Mouse (Mus musculus) left cerebral cortex, adult 2 months (tissue): Measurements from ENCODE around the gene Tmem159. TPM values are rescaled to one million over a fixed set of nuclear protein-coding genes. Genes with fewer than 3 reads are reported as not detected.

Source experiments
- DNase-seq, 2 experiments: peaks; one replicate each; pipeline ENCODE4 v3.0.0; 2021 to 2022; ENCODE audit warnings: low spot score in 2 of 2, mixed read lengths in 1 of 2; ENCODE audit errors: extremely low spot score in 1 of 2
- H3K27ac ChIP-seq: fragments of 200-600 bp; 2 replicates; pipeline ENCODE4 v1.8.1; 2022
- H3K4me3 ChIP-seq: fragments of 200-600 bp; 2 replicates; pipeline ENCODE4 v1.8.1; 2022
- CTCF ChIP-seq: fragments of 200-600 bp; IDR thresholded peaks from 2 replicates; pipeline ENCODE4 v1.8.1; 2022; ENCODE audit warnings: antibody characterized with exemption, mild to moderate bottlenecking, moderate library complexity
- intact Hi-C: fragments of 180-260 bp; cut with DNase I; formaldehyde crosslinking; loops from one replicate; pipeline ENCODE4 v1.15.1; 2025
- total RNA-seq, 2 experiments: library from RNA; stranded (reverse); gene quantifications; 2 replicates each; pipeline ENCODE4 v1.2.3; 2021

Gene Tmem159
- total RNA-seq, 2 experiments from 2014 or later: 11.2 to 13.4 TPM

- no peak for TF ChIP-seq CTCF
- intact Hi-C loops: loop anchor here (5.0 kb wide), 1 partner anchor 206 kb away; the partner anchor contains the start of genes Dcun1d3 and Lyrm1
- DNase-seq: peak in 1 of 2 experiments; percentile 18
- Histone ChIP-seq H3K27ac (peak overlapping the region; percentile 21; the same call in 1 of the 2 replicates), H3K4me3 (peak overlapping the region; percentile 59)
These were observed 940 bp downstream of the Tmem159 start for GRCm38 (mm10) chr7:120103019-120103567.

GRCm38 (mm10) chr7:120104975-120105374 is 2.8 kb downstream of the Tmem159 start:
- DNase-seq: no peak
- peak; percentile 47 for TF ChIP-seq CTCF
- H3K4me3 ChIP-seq: no peak overlapping the region
- intact Hi-C loops: loop anchor here (2.0 to 5.0 kb wide), 3 partner anchors 208 to 256 kb away; partner anchors contain the start of genes Abca15, Dcun1d3 and Lyrm1
- H3K27ac ChIP-seq: no peak overlapping the region

- H3K4me3 ChIP-seq: no peak overlapping the region
- DNase-seq: no peak
- H3K27ac ChIP-seq: no peak overlapping the region
- intact Hi-C loops: loop anchor here (5.0 kb wide), 1 partner anchor 221 kb away; the partner anchor contains the start of gene Abca15
- no peak for TF ChIP-seq CTCF
These were observed 4.2 kb downstream of the Tmem159 start for GRCm38 (mm10) chr7:120106356-120106755.

GRCm38 (mm10) chr7:120109676-120110075 is 7.5 kb downstream of the Tmem159 start:
- DNase-seq: no peak
- Histone ChIP-seq H3K4me3 (no peak overlapping the region), H3K27ac (no peak overlapping the region)
- intact Hi-C loops: loop anchor here (5.0 kb wide), 1 partner anchor 218 kb away; the partner anchor contains the start of gene Abca15
- no peak for TF ChIP-seq CTCF

- no peak for TF ChIP-seq CTCF
- no peak overlapping the region for H3K27ac ChIP-seq
- intact Hi-C loops: no loop called here
These were observed 14.8 kb downstream of the Tmem159 start for GRCm38 (mm10) chr7:120116976-120117375.

GRCm38 (mm10) chr7:120117529-120117928 is 15.4 kb downstream of the Tmem159 start:
- H3K4me3 ChIP-seq: no peak overlapping the region
- no peak for TF ChIP-seq CTCF
- no peak overlapping the region for H3K27ac ChIP-seq
- intact Hi-C loops: no loop called here
- DNase-seq: no peak

More at GRCm38 (mm10) chr7:120116976-120117375, 14.8 kb downstream of the Tmem159 start:
- no peak overlapping the region for H3K4me3 ChIP-seq
- no peak for DNase-seq

- DNase-seq: no peak
- Histone ChIP-seq H3K4me3 (no peak overlapping the region), H3K27ac (no peak overlapping the region)
- TF ChIP-seq CTCF: no peak
- intact Hi-C loops: loop anchor here (1.0 kb wide), 2 partner anchors 80 to 204 kb away; partner anchors contain the start of gene Abca14
These were observed 21.6 kb downstream of the Tmem159 start for GRCm38 (mm10) chr7:120123776-120124175.

- peak; percentile 70 for TF ChIP-seq CTCF
- intact Hi-C loops: loop anchor here (1.0 kb wide), 2 partner anchors 78 to 202 kb away; partner anchors contain the start of gene Abca14
- no peak overlapping the region for H3K27ac ChIP-seq
These were observed 22.7 kb downstream of the Tmem159 start for GRCm38 (mm10) chr7:120124844-120125243.

GRCm38 (mm10) chr7:120126976-120127685 is 25.0 kb downstream of the Tmem159 start:
- no peak for TF ChIP-seq CTCF
- H3K27ac ChIP-seq: no peak overlapping the region
- no peak for DNase-seq
- H3K4me3 ChIP-seq: no peak overlapping the region
- intact Hi-C loops: no loop called here

More at GRCm38 (mm10) chr7:120124844-120125243, 22.7 kb downstream of the Tmem159 start:
- peak; percentile 75 to 77 for DNase-seq
- no peak overlapping the region for H3K4me3 ChIP-seq

- TF ChIP-seq CTCF: no peak
- DNase-seq: no peak
- no peak overlapping the region for H3K27ac ChIP-seq
- intact Hi-C loops: no loop called here
- H3K4me3 ChIP-seq: no peak overlapping the region
These were observed 25.5 kb downstream of the Tmem159 start for GRCm38 (mm10) chr7:120127686-120128059.

- Histone ChIP-seq H3K27ac (no peak overlapping the region), H3K4me3 (no peak overlapping the region)
- TF ChIP-seq CTCF: no peak
- DNase-seq: peak in 1 of 2 experiments; percentile 37
- intact Hi-C loops: no loop called here
These were observed 26.8 kb downstream of the Tmem159 start for GRCm38 (mm10) chr7:120128951-120129350.

GRCm38 (mm10) chr7:120142743-120143142 is 40.6 kb downstream of the Tmem159 start:
- DNase-seq: no peak
- TF ChIP-seq CTCF: no peak
- intact Hi-C loops: no loop called here
- Histone ChIP-seq H3K27ac (no peak overlapping the region), H3K4me3 (no peak overlapping the region)
